In the genomic region with DNA sequence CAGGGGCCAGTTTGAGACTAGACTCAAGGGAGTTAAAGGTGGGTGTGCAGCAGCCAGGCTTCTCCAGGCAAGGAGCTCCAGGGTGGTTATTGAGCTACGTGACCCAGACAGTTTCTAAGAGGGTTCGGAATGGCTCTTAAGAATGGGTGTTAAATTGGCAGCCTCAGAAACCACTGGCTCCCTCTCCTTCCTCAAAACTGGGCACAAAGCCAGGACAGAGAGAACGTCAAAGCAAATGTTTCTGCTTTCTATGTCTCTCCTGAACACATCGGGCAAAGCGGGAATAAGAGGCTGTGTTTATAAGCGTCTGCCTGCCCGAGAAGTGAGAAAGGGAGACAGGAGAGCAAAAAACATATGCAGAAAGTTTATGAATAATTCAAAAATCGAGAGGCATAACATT, we compare ENCODE assay signal across 12 mouse cellular contexts. TPM values are rescaled to one million over a fixed set of nuclear protein-coding genes. Genes with fewer than 3 reads are reported as not detected.
DNase-seq lines count a peak whose midpoint lies in the region; ATAC-seq and TF ChIP-seq lines count a peak whose summit lies in the region.
"Had no signal": no experiment of that assay in that cellular context is flagged by ENCODE, and none has a peak within 500 bp of the region (broad histone marks: within the 10 kb centered on the region; RNA-seq: fewer than 3 reads in every experiment).

No protein-coding gene starts in this region.

- H3K4me3 ChIP-seq in left cerebral cortex, adult 2 months, result 0 out of 2 replicates have a peak overlapping the region, but pooled peaks have one; percentile 3
- H3K4me3 ChIP-seq in intestine, embryonic 15.5 days (replicated peaks), result peak overlapping the region; percentile 10; the same call in 1 of the 2 replicates
- H3K4me3 ChIP-seq: forebrain, embryonic 13.5 days had no signal

- no peak for TF ChIP-seq CTCF in left cerebral cortex, adult 2 months (IDR thresholded peaks at IDR 0.05)

- peak overlapping the region; percentile 35 for H3K4me2 ChIP-seq in intestine, embryonic 15.5 days (replicated peaks)
- H3K4me2 ChIP-seq: forebrain, embryonic 13.5 days had no signal

- 31% methylated on average over 8 of the region's 8 CpGs for WGBS in intestine, embryonic 15.5 days

- H3K27ac ChIP-seq in left cerebral cortex, adult 2 months, result no peak overlapping the region
- no peak overlapping the region for H3K27ac ChIP-seq in intestine, embryonic 15.5 days
- H3K27ac ChIP-seq: forebrain, embryonic 13.5 days had no signal

- 0 out of 2 replicates have a peak, but pooled peaks cover 13% of the 10 kb centered on the region for H3K4me1 ChIP-seq in intestine, embryonic 15.5 days (replicated peaks)

- no peaks in the 10 kb centered on the region for H3K36me3 ChIP-seq in intestine, embryonic 15.5 days

- no peak for ATAC-seq in intestine, embryonic 15.5 days
- ATAC-seq: forebrain, embryonic 13.5 days had no signal

- no peaks in the 10 kb centered on the region for H3K9me3 ChIP-seq in intestine, embryonic 15.5 days
- H3K9me3 ChIP-seq: forebrain, embryonic 13.5 days had no signal

- intact Hi-C loops in left cerebral cortex, adult 2 months (cut with DNase I), result no loop called here

- peak; percentile 19 to 26 for DNase-seq in cerebellum, postnatal 14 days
- DNase-seq in cerebellum, postnatal 36 days, result no peak
- DNase-seq in left cerebral cortex, adult 2 months (ENCODE audit: extremely low spot score in 1 of 2, low spot score in 2 of 2), result peak in 1 of 2 experiments; percentile 26
- no peak for DNase-seq in left cerebral cortex, adult 8-10 months (ENCODE audit: low spot score in 2 of 2)
- DNase-seq in right cerebral cortex, postnatal 36 days (ENCODE audit: low spot score in 2 of 2), result peak; percentile 23 to 26
- no peak for DNase-seq in retina, postnatal 1 day
- no peak for DNase-seq in adrenal gland, postnatal 25 days
- DNase-seq: layer of hippocampus, postnatal 36 days had no signal

- H3K27me3 ChIP-seq in intestine, embryonic 15.5 days (replicated peaks), result no peaks in the 10 kb centered on the region
- H3K27me3 ChIP-seq: forebrain, embryonic 13.5 days had no signal

- no peak overlapping the region for H3K9ac ChIP-seq in intestine, embryonic 15.5 days
- H3K9ac ChIP-seq: forebrain, embryonic 13.5 days had no signal

RNA-seq across cellular contexts. Expression of a gene that starts 1.0 kb away (rescaled TPM):
- 10 to 100 TPM; 32.9 to 47.1 TPM for total RNA-seq in left cerebral cortex, adult 2 months (2021)
- 10 to 100 TPM; 34.0 to 50.1 (median 47.6) TPM for total RNA-seq in left cerebral cortex, adult 8-10 months (2022)
- 121 and 122 TPM in 2 replicates for polyA plus RNA-seq in intestine, embryonic 15.5 days (2015; fragmentation: Nextera tagmentation; extraction: Ambion mirVana)
- 77.2 and 83.9 TPM in 2 replicates for total RNA-seq in adrenal gland, postnatal 25 days (2021)
- total RNA-seq: monocyte, adult 5-6 weeks had no signal

RNA-seq across cellular contexts. Expression of a gene that starts 17.1 kb away (rescaled TPM):
- not detected for total RNA-seq in left cerebral cortex, adult 2 months (2021)
- total RNA-seq in left cerebral cortex, adult 8-10 months (2022), result not detected
- 4.2 and 4.8 TPM in 2 replicates for polyA plus RNA-seq in intestine, embryonic 15.5 days (2015; fragmentation: Nextera tagmentation; extraction: Ambion mirVana)
- total RNA-seq in adrenal gland, postnatal 25 days (2021), result 5.3 and 5.4 TPM in 2 replicates
- total RNA-seq: layer of hippocampus, postnatal 36 days; monocyte, adult 5-6 weeks had no signal
- polyA plus RNA-seq: C2C12 had no signal

RNA-seq across cellular contexts. Expression of a gene that starts 39.3 kb away (rescaled TPM):
- total RNA-seq in left cerebral cortex, adult 2 months (2021), result 1 to 10 TPM; 4.2 to 4.4 TPM
- 1 to 10 TPM; 5.2 to 8.0 (median 7.4) TPM for total RNA-seq in left cerebral cortex, adult 8-10 months (2022)
- 2.3 and 3.4 TPM in 2 replicates for polyA plus RNA-seq in intestine, embryonic 15.5 days (2015; fragmentation: Nextera tagmentation; extraction: Ambion mirVana)
- total RNA-seq in adrenal gland, postnatal 25 days (2021), result 0.30 TPM in 1 of 2 replicates, not detected in the other
- total RNA-seq: monocyte, adult 5-6 weeks had no signal
- polyA plus RNA-seq: forebrain, embryonic 13.5 days had no signal

RNA-seq across cellular contexts. Expression of a gene that starts 46.6 kb away (rescaled TPM):
- total RNA-seq in left cerebral cortex, adult 2 months (2021), result 100 to 1,000 TPM; 114 to 116 TPM
- total RNA-seq in left cerebral cortex, adult 8-10 months (2022), result 100 to 1,000 TPM; 110 to 121 (median 116) TPM
- polyA plus RNA-seq in intestine, embryonic 15.5 days (2015; fragmentation: Nextera tagmentation; extraction: Ambion mirVana), result 85.1 and 92.7 TPM in 2 replicates
- total RNA-seq in adrenal gland, postnatal 25 days (2021), result 73.2 and 79.7 TPM in 2 replicates

RNA-seq across cellular contexts. Expression of a gene that starts 47.2 kb away (rescaled TPM):
- 1 to 10 TPM; 2.4 to 3.9 TPM for total RNA-seq in left cerebral cortex, adult 2 months (2021)
- 1 to 10 TPM; 2.1 to 5.4 (median 3.7) TPM for total RNA-seq in left cerebral cortex, adult 8-10 months (2022)
- polyA plus RNA-seq in intestine, embryonic 15.5 days (2015; fragmentation: Nextera tagmentation; extraction: Ambion mirVana), result 0.82 and 1.3 TPM in 2 replicates
- 0.24 and 0.94 TPM in 2 replicates for total RNA-seq in adrenal gland, postnatal 25 days (2021)

Comparison
In these comparisons a context has a peak if more than half of its experiments do, and no peak if none do; other contexts are left out.
1. DNase-seq: peak in cerebellum, postnatal 14 days (2 of 2) and right cerebral cortex, postnatal 36 days (2 of 2); none in cerebellum, postnatal 36 days (0 of 2), left cerebral cortex, adult 8-10 months (0 of 2), retina, postnatal 1 day (single experiment) and adrenal gland, postnatal 25 days (single experiment).